Mouse (Mus musculus): ENCODE measurements at regions not wholly inside any gene's neighbourhood (a gene's known extent, or its start where the extent isn't known, plus 50 kb on each side); places are given as distances from the start of the nearest gene placed in this dataset.

DNA sequence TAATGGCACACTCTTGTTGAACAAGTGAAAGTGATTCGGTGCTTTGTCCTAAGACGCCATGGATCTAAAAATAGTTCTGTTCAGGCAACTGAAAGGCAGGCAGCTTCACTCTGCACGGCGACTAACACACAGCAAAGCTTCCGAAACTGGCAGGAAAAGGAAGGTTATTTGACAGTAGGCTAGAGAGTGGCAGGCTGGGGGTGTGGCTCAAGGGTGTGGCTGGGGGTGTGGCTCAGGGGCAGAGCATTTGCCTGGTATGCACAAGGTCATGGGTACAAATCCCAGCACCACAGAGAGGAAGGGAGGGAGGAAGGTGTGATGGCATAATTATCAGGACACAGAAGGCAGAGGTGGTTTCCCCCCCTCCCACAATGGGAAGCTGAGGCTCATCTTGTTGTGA is 310.8 kb upstream of the Tbx3 start:
- DNase-seq, result peak; percentile 58

DNA sequence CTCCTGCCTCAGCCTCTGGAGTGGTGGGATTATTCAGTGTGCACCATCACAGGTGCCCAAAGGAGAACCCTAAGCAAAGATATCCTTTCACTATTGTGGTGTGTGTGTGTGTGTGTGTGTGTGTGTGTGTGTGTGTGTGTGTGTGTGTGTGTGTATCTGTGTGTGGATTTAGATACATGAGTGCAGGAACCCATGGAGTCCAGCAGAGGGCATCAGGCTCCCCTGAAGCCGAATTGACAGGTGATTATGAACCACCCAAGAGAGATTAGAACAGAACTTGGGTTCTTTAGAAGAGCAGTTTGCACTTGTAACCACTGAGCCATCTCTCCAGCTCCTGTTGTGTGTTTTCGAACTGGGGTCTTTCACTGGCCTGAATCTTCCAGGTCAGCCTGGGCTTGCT is 310.1 kb upstream of the Tbx3 start:
- no peak for DNase-seq

DNA sequence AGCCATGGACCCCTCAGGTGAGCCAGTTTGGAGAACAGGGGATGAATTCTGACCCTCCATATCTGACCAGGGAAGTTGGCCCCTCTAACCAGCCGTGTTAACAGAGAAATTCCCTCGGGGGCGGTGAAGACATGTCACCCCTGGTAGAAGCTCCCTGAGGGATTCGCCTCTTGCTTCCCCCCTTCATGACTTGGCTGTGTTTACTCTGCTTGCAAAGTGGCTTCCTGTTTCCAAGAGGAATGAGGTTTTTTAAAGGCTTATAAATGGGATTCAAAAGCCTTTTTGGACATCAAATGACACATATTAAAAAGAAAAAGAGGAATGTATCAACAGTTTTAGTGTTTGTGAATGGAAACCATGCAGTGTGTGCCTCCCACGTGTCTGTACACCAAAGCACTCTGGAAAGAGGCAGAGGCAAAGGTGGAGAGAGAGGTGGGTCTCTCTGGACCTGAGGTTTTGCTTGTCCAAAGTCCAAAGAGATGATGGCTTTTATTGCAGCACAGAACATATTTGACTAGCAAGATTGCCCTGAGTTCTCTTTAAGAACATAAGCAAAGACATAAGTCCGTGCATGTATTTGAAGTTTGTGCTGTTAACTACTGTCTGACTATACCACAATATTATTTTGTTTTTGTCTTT is 308.9 kb upstream of the Tbx3 start:
- no peak for DNase-seq

DNA sequence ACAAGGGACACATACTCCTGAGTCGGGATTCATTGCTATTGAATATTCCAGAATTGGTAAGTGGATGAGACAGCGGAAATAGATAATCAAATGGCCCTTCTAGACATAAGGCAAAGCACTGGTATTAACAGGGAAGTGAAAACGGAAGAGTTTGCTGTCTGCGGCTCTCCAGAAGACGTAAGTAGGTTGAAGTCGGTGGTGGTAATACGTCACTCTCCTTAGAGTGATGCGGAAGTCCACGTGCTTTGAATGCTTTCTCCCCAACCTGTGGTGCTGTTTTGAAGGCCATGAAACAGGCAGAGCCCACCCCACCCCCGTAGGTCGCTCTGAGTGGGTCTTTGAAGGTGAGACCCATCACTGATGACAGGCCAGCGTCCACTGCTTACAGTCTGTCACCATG is 308.0 kb upstream of the Tbx3 start:
- no peak for DNase-seq

DNA sequence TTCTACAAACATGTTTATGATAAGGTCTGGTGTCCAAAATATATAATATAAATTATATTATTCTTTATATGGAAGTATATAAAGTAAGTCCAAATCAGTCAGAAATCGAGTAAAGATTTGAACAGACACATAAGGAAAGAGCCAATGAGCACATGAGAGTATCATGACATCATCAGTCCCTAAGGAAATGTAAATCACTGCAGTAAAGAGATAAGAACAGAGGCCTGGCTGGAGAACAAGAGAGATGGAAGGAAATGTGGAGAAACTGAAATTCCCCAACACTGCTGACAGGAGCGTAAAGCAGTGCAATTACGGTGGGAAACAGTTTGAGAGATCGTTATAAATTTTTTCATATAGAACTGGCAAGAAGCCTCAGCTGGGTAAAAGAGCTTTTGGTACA is 306.2 kb upstream of the Tbx3 start:
- no peak for DNase-seq

DNA sequence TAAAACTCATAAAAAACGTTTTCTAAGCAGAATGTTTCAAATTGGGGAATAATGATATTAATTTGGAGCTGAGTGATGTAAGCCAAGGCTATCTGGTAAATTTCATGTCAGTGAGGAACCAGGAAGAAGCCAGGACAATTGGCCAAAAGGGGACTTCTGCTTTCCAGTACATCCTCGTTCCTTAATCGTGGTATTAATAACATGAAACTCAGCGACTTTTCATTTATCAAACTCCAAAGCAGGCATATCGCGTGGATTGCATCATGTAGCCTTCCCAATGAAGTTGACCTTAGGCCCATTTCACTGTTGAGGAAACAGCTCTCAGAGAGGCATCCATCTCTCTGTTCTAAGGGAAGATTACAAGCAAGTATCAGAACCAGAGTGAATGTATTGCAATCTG is 305.3 kb upstream of the Tbx3 start:
- DNase-seq, result no peak

DNA sequence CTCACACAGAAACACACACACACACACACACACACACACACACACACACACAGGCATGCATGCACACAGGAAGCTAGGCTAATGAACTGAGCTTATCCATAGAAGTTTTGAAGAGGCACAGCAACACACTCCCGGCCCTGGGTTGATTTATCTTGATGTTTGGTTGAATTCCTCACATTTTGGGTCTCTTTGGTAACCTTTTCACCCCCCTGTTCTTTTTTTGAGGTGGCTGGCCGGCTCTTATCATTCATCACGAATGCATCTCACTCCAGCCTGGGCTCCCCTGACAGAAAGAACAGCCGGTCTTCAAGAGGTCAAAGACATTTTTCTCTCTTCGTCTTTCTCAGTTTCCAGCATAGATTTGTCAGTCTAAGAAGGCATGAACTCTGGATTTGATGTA is 304.2 kb upstream of the Tbx3 start:
- DNase-seq, result no peak

DNA sequence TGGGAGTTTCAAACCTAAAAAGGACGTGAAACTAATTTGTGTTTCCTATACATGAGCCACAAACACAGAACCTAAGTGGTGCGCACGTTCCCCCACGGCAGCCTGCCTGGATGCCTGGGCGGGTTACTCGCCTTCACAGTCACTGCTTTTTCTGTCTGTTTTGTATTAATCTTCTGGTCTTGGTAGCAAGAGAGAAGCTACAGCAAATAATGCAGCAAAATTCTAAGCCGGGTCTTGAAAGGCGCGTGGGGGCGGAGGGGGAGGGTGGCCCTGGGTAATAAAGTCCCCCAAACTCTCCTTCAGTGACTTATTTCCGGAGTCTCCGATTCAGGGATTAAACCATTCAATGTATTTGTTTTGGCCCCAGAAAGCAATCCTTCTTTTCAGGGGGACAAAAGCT is 300.0 kb upstream of the Tbx3 start:
- no peak for DNase-seq

DNA sequence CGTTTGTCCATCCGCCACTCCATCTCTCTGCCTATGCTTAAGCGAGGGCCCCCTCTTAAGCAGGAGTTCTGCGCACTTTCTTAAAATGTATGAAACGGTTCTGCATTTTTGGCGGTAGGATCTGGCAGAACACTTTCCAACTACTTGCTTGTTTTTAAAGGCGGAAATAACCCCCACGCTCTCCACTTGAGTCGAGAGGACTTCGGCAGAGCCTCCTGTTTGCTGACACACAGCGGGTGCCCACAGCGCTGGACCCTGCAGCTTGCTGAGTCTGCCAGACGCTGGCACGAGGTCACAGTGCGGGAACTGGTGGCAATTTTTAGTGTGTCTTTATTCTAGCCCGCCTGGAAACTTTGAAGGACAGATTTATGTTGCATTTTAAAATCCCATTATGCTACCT is 299.5 kb upstream of the Tbx3 start:
- DNase-seq, result no peak

DNA sequence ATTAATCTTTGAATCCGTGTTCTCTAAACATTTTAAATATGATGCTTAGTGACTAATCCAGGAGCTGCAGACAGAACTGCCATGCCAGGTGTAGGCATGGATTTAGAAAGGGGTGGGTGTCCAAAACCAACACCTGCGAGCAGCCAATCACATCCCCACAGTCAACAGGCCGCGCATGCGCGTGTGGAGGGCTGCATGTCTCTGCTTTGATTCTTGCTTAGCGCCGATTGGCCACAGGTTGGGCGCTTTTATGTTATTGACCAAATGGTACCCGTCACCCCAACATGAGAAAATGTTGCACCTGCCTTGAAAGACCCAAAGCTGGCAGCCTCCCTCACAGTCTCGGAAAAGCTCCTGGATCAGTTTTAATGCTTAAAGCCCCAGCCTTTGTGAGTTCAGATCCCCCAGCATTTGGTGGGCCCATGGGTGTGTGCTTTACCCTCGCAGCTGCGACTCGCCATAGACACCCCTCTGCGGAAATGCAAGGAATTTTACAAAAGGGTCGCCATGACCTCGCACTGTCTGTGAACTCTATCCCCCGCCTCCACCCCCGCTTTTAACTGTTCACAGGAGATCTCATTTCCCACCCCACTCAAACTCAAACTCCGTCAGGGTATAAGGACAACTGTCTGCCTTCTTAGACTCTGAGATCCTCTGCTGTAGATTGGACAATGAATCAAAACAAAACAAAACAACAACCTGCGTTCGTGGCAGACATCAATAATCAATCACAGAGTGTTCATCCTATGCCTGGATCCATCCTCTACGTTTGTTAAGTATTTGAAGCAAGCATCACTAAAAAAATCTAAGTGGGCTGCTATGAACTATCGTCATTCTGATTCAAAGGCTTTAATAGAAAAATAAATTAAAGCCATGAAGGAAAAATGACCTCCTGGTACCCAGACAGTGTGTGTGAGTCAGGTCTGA is 296.4 kb upstream of the Tbx3 start:
- DNase-seq, result no peak

DNA sequence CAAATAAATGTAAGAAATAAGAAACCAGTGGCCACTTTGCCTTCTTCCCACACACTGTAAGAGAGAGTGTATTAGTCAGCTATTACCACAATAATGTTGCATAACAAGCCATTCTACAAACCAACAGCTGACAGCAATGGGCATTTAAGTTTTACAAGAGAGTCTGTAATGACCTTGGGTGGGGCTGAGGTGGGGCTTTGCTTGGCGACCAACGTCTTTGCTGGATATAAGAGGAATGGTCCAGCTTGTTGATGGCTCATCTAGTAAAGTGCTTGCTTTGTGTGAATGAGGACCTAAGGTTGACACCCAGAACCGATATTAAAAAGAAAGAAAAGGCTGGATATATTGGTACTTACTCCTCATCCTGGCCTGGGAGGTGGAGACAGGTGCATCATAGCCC is 295.6 kb upstream of the Tbx3 start:
- no peak for DNase-seq

DNA sequence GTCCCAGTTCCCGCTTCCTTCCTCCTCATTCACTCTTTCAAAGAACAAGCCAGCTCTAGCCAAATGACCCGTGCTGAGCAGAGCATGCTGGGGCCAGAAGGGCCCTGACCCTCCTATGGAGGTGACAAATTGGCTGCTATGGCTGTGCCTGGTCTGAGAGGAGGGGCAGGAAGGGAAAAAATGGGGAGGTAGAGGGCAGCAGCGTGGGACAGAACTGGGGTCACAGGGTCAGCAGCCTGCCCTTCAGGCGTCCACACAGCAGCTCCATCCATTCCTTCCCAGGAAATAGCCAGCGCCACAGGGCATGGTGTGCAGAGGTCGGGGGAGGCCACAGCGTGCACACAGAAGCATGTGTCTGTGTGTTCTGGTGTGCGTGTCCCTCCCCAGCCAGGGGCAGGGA is 292.2 kb upstream of the Tbx3 start:
- DNase-seq, result no peak

DNA sequence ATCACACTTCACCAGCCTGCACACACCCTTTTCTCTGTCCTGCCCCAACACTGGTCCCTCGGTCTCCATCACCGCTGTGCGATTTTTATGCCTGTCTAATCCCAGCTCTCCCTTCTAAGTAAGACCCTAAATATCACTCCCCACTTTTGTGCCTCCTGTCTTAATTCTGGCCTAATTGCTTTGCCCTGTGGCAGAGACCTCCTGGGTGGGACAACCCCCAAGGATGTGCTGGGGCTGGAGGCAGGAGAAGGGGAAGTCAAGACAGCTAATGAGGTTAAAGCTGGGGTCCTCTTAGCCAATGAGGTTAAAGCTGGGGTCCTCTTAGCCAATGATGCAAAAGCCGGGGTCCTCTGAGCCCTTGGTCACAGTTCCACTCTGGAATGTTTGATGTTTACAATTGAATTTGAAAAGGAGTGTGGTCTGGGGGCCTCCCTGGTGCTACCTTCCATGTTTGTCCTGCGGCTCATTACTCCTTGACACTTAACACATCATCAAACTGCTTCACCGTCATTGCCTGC is 290.5 kb upstream of the Tbx3 start:
- no peak for DNase-seq

DNA sequence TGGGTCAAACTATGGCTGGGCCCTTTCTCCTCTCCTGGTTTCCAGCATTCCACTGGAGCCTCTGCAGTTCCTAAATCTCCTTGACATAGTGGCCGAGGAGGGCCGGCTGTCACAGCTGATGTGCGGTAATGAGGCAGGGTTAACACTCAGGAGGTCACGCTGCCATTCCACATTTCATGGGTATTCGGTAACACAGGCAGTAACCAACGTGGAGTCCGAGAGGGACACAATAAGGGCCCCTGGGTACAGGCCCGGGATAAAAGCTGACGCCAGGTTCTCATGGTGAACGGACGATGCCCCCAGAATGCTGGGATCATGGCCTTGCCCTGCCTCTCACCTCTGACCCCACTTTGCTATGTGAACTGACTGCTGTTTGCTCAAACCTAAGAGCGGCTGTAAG is 289.0 kb upstream of the Tbx3 start:
- no peak for DNase-seq

DNA sequence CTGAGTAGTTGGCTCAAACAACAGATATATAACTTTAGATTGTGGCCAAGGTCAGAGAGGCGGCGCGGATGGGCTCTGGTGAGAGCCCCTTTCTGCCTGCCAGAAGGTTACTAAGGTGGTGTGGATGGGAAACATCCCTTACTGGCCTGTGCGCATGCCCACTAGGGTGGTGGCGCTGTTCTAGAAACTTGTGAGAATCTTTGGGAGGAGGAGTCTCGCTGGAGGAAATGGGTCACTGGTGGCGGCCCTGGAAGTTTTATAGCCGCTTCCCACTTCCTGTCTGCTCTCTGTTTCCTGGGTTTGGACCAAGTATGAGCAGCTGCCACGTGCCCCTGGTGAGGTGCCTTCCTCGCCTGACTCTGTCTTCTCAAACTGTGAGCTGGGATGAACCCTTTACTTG is 285.0 kb upstream of the Tbx3 start:
- DNase-seq, result peak; percentile 65

DNA sequence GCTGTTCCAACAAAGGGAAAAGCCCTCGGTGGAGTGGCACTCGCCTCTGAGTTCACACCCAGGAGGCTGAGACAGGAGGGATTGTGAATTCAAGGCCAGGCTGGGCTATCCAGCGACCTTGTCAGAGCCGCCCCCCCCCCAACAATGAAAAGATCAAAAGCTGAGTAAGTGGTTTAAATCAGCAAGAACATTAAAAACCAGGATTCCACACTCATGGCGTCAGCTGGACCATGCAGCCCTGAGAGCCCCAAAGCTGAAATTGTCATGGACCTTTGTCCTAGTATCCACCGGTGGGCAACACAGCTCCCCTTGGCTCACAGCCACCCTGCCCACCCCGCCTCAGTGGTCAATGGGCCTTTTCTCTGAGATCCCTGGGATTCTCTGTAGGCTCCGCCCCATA is 283.6 kb upstream of the Tbx3 start:
- peak; percentile 17 for DNase-seq

DNA sequence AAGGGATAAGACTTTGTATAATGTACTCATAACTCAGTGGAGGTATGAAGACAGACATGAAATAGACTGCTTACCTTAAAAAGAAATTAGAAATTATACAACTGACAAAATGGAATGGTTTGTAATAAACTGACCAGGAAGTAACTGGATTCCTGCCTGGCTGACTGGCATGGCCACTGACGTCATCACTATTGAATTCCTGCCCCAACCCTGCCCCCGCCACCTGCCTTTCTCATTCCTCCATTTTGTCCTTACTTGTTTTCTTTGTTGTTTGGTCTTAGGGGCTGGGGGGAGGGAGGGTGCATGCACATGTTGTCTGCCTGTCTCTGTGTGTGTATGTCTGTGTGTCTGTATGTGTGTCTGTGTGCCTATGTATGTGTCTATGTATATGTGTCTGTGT is 283.2 kb upstream of the Tbx3 start:
- peak; percentile 47 for DNase-seq

DNA sequence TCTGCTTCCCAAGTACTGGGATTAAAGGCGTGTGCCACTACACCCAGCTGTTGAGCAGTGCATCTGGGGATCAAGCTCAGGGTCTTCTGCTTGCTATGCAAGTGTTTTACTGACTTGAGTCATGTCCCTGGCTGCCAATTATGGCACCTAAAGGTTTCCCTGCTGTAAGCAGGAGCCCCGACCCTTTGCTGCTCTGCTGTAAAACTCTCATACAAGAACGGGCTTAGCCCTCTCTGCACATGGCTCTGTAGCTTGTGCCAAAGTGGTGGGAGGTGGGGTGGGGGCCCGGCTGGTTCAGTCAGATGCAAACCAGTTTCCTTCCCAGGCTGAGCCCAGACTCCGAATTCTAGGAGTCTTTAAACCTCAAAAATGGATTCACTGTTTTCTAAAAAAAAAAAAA is 281.6 kb upstream of the Tbx3 start:
- no peak for DNase-seq

DNA sequence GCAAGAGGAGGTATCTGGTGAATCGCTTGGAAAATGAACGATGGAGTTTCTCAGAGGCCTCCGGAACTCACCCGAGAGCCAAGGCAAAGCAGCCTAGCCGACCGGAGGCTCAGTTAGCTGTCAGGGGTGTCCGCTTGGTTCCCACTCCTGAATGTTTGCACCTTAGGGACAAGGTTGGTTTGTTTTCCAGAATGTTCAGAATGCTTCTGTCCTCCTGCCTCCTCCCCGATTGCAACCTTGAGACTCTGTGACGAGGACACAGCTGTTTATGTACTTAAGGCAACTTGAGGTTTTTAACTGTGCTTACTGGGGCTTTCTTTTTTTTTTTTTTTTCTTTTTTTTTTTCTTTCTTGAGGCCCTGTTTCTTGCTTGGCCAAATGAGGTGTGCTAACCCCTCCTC is 281.1 kb upstream of the Tbx3 start:
- peak; percentile 23 for DNase-seq

DNA sequence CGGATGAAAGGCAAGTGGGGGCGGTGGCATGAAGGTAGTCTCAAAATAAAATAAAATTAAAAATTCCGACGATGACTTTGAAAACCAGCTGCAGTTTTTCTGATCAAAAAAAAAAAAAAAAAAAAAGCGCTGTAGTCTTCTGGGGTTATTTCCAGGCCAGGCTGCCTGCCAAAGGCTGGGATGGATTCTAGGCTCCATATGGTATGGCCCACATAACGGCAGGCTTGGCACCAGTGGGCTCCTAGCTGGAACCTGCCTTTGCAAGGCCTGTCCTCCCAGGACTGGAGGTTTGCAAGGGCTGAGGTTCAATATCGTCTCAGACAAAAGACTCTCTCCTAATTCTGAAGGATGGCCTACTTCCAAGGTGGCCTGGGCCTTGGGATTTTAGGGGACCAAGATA is 280.6 kb upstream of the Tbx3 start:
- no peak for DNase-seq

DNA sequence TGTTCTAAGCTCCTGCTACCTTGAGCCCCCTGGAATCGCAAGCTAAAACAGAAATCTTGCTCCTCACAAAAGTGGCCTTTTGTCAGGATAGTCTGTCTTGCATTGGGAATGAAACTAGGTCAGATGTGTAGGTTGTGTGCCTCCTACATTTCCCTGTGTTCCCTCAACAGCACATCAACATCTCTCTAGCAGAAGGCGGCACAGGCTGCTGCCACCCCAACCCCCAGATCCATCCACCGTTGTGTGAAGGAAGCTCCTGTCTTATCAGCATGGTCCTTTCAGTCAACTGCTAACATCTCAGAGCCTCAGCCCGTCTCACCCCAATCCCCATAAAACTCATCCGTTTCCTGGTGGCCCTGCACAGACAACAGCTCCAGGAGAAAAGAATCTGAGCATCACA is 272.0 kb upstream of the Tbx3 start:
- no peak for DNase-seq

DNA sequence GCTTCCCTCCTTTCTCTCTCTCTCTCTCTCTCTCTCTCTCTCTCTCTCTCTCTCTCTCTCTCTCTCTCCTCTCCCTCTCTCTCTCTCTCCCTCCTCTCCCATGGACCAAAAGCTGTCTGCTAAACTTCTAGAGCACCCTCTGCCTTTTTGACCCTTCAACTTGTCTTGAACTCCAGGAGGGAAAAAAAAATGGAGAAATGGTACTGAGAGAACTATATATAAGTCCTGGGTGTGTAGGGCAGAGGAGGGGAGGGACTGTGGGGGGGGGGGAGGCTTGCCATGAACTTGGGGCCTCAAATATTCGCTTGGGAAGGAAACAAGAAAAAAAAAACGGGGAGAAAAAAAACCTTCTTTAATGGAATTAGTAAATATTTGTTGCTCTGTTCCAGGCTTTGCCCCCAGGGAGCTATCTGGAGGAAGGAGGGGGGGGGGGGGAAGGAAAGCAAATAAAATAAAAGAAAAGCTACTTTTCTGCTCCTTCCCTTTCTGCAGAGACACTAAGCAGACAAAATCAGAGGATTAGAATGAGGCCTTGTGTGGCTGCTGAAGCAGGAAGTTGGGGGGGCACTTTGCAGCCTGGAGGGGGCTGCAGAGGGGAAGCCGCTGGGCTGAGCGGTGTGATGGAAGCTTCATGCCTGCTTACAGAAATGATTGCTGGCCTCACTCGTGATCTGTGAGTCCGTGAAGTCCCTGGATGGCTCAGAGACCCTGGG is 270.1 kb upstream of the Tbx3 start:
- DNase-seq, result no peak

DNA sequence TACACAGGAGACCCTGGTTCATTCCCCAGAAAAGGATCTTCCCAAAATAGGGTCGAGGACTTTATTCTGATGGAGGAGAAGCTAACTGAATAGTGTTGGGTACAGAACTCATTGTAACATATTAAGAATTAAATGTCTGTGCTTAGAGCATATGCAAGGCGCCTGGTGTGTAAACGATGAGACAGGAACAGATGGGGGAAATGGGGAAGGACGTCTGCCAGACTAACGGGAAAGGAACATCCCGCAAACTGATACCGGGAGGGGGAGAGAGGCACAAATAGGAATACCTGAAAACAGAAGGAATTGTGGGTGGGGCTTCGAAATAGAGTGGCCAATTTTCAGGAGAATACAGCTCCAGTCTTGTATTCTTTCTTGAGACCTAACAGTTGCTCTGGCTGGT is 268.6 kb upstream of the Tbx3 start:
- DNase-seq, result no peak

Data from adrenal gland, postnatal 14 days (tissue).